Mouse (Mus musculus) right cerebral cortex, postnatal 4 days (tissue): Measurements from ENCODE around the gene Mcm2.

Experiments used
- DNase-seq: peaks from one replicate; pipeline ENCODE4 v3.0.0-alpha.2; 2022

The Mcm2 gene

GRCm38 (mm10) chr6:88925640-88926205 lies 27.1 kb upstream of the Mcm2 start:
- DNase-seq, result no peak

- no peak for DNase-seq
Measured at GRCm38 (mm10) chr6:88924502-88925275, 26.1 kb upstream of the Mcm2 start.

- no peak for DNase-seq
Measured at GRCm38 (mm10) chr6:88918802-88919201, 20.2 kb upstream of the Mcm2 start.

- no peak for DNase-seq
Measured at GRCm38 (mm10) chr6:88916153-88916552, 17.6 kb upstream of the Mcm2 start.

GRCm38 (mm10) chr6:88915510-88915909 lies 16.9 kb upstream of the Mcm2 start:
- DNase-seq, result no peak

DNA sequence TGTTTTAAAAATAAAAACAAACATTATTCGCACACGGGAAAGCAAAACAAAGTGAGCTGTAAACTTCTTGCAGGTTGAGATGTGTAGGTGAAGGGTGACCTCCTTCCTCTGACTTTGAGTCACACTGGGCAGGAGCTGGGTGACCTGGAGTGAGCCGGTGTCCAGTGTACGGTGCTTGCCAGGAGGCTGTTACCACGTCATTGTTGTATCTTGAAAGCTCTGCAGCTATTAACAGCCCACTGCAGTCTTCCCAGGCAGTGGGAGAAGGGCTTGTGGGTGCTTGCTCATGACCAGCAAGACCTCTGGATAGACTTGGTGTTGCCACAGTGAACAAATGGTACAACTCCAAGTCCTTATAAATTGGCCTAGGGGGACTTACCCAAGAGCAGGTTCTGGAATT lies 16.2 kb upstream of the Mcm2 start:
- no peak for DNase-seq

DNA sequence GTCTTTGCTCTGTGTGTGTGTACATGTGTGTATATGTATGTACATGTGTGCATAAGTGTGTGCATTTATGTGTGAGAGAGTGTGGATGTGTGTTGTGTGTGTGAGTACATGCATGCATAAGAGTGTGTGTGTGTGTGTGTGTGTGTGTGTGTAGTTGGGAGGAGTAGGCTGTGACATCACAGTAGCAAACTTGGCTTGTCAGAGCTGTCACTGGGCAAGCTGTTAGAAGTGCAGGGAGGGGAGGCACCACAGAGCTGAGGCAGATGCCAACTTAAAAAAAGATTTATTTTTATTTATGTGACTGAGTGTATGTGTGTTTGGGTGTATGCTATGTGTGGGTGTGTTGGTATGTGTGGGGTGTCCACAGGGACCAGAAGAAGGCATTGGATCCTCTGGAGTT lies 14.9 kb upstream of the Mcm2 start:
- DNase-seq, result no peak

DNA sequence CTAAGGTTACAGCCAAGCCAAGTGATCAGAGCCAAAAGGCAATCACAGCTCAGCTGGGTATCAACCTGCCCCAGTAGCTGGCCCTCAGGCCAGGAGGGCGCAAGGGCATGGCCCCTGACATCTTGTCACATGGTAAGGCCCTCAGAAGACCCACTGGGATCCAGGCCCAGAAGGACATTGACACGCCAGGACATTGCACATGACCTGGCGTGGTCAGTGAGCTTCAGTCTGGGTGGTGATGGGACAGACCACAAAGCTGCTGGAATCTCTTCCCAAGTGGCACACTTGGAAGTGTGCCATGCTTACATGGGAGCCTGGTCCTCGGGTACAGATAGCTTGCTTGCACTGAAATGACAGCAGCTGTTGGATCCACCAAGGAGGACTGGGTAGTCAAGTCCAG lies 14.4 kb upstream of the Mcm2 start:
- DNase-seq, result no peak

GRCm38 (mm10) chr6:88909151-88909550 lies 10.6 kb upstream of the Mcm2 start:
- no peak for DNase-seq

DNA sequence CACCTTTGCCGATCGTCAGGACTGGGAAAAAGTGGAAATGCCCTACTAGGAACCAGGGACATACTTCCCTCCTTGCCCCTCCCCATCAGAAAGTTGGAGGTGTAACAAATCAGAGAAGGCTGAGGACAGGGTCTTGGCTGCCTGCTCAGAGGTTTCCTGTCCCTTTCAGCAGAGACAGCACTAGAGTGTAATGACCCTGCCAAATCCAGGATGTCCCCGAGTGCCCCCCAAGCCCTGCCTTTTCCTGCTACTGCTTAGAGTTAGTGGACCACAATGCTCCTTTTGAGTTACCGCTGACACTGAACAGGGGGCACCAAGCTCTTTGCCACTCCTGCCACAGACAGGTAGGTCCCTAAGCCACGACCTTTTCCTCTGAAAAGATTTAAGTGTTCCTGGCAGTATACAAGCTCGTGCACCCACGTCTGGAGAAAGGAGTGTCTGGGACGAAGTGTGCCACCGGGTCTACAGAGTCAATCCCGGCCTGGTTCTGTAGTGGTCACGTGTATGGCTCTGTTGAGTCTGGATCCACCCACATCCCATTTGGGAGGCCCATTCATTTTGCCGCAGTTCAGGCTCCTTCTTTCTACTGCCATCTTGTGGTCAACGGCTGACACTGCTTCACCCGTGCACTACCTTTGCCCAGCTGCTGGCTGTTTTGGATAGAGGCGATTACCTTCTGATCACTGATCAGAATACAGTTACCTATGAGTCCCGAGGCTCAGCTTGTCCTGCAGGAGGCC lies 8.0 kb upstream of the Mcm2 start:
- DNase-seq, result peak; percentile 48

DNA sequence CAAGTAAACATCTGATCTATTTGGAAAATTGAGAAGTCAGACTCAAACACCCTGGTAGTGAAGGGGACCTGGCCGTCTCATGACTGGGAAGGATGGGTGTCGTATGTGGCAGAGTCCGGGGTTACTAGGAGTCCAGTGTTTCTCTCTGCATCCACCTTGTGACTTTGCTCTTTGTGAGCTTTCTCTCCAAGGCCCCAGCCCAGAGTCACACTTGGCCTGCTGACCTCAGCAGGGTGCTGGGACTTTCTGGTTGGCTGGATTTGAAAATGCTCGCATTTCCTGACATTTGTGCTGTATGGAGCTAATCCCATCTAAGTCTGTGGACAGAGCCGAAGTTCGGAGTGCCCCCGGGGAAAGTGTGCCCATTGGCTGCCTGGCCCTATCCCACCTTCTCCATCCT lies 6.5 kb upstream of the Mcm2 start:
- DNase-seq, result no peak

DNA sequence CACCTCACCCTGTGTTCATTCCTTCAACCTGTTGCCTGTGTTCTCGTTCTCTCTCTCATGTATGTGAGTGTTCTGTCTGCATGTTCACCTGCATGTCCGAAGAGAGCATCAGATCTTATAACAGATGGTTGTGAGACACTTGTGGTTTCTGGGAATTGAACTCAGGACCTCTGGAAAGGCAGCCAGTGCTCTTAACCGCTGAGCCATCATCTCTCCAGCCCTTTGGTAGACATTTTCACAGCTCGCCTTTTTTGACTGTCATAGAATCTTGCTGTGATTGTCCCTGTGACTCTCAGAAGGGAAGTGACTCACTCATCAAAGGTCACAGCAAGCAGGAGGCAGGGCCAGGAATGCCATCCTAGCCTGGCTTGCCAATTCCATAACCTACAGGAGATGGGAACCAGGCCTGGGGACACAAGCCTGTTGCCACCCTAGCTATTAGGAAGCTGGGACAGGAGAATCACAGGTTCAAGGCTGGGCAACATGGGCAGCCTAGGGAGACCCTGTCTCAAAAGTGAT lies 5.9 kb upstream of the Mcm2 start:
- DNase-seq, result no peak

DNA sequence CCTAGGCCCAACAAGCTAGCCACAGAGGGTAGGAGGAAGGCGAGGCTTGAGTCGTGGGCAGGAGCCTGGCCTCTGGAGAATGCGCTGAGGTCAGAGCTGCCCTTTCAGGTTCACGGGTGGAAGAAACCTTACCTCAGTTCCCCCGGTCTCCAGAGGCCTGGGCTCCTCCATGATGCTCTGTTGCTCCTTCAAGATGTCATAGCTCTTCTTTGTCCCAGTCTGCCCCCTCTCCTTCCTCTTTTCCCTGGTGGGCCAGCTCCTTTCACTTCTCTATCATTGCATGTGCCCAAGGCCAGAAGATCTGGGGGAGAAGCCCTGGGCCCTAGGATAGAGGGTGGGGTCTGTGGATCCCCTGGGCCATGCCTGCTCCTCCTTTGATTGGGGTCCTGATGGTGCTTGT lies 5.1 kb upstream of the Mcm2 start:
- no peak for DNase-seq

- DNase-seq, result peak; percentile 89
Measured at GRCm38 (mm10) chr6:88901947-88902820, 3.6 kb upstream of the Mcm2 start, which contains the start of gene Tpra1. Gene Tpra1 (plus strand): TSS chr6:88902251.

GRCm38 (mm10) chr6:88901471-88901870 lies 2.9 kb upstream of the Mcm2 start:
- no peak for DNase-seq

GRCm38 (mm10) chr6:88899628-88900027 lies 1.0 kb upstream of the Mcm2 start:
- DNase-seq, result no peak

- no peak for DNase-seq
Measured at GRCm38 (mm10) chr6:88899086-88899485, 506 bp upstream of the Mcm2 start.

DNA sequence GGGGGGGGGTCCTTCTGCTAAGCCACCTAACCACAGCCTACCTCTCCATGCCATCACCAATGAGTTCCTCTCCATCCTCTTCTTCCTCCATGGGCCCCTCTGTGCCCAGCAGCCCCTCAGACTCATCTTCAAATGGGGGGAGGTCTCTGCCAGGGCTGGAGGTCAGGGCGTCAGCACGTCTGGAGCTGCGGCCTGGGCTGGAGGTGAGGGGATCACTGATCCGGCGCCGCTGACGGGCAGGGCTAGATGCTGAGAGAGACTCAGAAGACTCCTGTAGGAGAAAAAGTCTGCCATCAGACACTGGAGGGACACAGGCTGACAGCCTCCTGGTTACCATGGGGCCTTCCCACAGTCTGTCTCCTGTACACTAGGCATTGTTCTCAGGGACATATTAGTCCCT lies 1.3 kb downstream of the Mcm2 start:
- no peak for DNase-seq

GRCm38 (mm10) chr6:88895943-88896342 lies 2.6 kb downstream of the Mcm2 start:
- no peak for DNase-seq

GRCm38 (mm10) chr6:88893559-88893958 lies 5.0 kb downstream of the Mcm2 start:
- peak; percentile 77 for DNase-seq

GRCm38 (mm10) chr6:88890832-88891231 lies 7.7 kb downstream of the Mcm2 start:
- no peak for DNase-seq

DNA sequence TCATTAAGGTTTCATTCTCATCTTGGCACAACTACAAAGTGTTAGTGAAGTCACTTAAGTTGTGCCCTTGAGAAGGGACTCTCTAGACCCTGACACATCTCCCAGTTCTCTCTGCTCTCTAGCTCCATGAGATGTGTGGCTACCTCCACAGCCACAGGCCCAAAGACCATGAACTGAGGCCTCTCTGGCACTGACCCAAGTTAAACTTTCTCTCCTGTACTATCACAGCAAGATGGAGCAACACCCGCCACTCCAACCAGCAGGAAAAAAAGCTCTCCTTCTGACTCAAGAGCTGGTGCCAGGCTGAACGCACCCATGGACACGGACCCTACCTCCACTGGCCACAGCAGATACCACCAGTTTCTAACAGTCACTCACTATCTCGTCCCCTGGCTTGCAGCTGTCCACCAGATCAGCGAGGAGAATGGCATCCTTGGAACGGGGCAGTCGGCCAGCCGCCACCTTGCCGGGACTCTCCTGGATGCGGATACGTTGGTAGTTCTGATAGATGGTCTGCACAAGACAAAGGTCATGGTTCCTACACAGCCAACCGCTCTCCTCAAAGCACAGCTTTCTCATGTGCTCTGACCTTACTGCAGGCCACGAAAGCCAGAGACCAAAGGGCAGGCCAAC lies 9.1 kb downstream of the Mcm2 start:
- no peak for DNase-seq
